Mouse (Mus musculus): ENCODE results near the gene Cavin4.

DNA sequence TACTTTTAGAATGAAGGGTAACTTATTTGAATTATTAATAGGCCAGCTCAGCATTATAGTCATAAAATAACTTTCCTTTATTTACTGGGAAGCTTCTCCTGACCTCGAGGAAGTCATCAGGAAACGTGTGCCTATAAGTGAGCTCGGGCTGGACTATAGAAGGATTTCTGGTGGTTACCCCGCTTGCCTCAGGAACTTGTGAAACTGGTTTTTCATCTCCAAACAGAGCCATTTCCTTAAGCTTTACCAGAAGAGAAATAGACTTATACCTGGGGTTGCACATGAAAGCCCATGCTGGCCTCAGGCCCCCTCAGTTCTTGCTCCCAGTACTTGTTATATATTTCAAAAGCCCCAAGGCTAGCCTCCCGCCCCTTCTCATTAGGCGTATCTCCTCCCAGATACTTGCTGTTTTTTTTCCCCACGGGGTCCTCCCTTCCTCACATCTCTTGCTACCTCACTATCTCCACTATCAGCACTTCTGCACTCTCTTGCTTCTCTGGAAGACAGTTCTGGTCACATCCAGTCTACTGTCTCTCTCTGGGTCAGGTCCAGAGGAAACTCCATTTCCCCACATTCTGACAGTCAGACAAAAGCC is 21.4 kb downstream of the Cavin4 start:
- TF ChIP-seq POLR2A (IDR thresholded peaks at IDR 0.05; ENCODE audit: extremely low read depth, insufficient read depth, low read length) (no peak), CTCF (IDR thresholded peaks at IDR 0.05; ENCODE audit: low read depth, low read length) (no peak)
